Mouse (Mus musculus) ES-CJ7 (cell line): ENCODE measurements around the gene Vsig8.

Experiments
- DNase-seq: peaks from one replicate; pipeline ENCODE4 v3.0.0; 2011; ENCODE audit warnings: low read depth, low spot score

The Vsig8 gene

DNA sequence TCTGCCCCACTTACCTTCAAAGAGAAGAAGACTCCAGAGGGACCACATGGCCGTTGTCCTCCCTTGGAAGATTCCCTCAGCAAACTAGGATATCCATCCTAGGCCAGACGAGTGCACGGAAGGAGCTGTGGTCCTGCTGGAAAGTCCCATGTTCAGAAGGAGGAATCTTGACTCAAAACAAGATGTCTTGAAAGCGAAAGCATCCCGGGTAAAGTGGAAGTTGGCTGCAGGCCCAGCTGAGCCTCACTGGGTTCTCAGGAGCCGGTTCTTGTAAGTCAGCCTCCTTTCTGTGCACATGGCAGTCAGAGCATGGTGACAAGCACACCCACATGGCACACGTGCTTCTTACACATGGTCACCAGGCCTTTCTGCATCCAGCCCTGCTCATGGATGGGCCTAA lies 34.6 kb downstream of the Vsig8 start, which contains the start of gene Slamf8:
Gene Slamf8, minus strand, starts transcription at position 184 of the 400 bp plus-strand sequence.
- no peak for DNase-seq

DNA sequence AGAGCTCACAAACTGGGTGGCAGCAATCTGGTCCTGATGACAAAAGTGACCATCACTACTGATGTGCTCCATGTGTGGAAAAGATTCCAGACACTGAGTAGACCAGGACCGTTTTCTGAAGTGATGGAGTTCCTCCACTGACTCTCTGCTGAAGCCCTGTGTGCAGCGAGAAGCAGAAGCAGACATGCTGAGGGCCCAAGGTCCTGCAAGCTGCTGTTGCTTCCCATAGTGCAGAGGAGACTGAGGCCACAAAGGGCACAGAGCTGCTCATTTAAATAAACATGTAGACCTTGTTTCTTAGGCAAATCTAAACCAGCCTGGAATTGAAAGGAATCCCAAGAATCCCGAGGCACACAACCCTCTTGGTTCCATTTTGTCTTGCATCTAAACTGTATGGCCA lies 37.6 kb downstream of the Vsig8 start:
- DNase-seq, result no peak

DNA sequence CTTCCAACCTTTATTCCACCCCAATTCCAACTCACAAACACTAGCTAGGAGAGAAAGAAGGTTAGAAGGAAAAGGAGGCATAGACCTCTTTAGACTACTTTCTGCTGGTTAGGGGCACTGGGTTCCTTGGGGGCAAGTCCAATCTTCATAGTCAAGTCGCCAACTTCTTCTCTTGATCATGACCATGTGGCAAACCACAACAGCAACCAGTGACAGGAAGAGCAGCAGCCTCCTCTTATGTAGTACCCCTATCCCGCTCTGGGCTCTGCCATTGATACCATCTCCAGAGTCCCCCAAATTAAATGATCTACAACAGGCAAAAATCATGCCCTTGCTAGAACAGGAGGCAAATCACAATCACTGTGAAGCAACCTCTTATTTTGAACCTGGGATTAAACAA lies 38.2 kb downstream of the Vsig8 start:
- DNase-seq, result no peak

DNA sequence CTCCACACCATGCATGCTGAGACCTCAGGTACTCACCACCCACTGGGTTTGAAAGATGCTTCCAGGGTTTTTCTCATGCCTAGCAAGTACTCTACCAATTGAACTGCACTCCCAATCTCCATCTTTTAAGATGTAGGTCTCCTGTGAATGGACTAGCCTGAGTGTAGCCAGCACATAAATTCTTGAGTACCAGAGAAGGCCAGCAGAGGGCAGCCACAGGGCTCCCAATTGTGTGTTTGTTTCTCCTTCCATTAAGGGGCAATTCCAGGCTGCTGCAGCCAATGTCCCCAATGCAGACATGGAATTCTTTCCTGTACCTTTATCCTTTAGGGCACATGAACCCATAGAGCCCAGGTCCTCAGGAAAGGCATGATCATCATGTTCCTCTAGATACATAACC lies 38.8 kb downstream of the Vsig8 start:
- DNase-seq, result peak; percentile 63

DNA sequence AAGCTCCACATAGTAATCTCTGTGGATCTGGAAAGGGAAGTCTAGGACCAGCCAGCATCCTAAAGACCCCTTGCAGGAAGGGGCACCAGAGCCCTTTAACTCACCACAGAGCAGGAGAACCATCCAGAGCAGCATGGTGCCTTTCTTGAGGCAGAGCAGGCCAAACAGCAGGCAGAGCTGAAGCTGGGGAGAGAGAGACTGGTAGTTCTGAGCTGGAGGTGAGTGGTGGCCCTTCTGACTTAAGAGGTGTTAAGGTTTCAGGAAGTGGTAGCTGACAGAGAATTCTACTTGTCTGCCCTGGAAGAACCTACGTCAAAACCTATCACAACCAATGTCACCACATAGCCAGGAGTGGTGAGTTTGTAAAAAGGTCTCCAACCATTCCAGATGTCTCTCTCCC lies 46.6 kb downstream of the Vsig8 start, which contains the start of gene Fcrl6:
Gene Fcrl6, minus strand, starts transcription at position 226 of the 400 bp plus-strand sequence.
- DNase-seq, result no peak

DNA sequence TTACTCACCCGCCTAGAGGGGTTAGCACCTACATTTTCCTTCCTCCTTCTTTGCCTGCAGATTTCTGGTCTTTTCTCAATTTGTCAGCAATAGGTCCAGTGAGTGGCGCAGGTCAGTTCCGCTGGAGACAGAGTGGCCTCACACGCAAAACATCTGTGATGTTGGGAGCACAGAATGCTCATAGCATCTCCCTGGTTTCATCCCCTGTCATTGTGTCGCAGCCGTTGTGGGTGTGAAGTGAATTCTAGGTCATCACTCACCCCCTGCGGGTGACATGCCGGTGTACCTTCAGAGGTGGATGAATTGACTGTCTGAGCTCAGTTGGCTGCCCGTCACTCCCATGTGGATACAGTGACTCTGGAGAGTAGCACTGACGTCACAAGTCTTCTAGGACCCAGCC lies 55.6 kb downstream of the Vsig8 start:
- DNase-seq, result no peak

DNA sequence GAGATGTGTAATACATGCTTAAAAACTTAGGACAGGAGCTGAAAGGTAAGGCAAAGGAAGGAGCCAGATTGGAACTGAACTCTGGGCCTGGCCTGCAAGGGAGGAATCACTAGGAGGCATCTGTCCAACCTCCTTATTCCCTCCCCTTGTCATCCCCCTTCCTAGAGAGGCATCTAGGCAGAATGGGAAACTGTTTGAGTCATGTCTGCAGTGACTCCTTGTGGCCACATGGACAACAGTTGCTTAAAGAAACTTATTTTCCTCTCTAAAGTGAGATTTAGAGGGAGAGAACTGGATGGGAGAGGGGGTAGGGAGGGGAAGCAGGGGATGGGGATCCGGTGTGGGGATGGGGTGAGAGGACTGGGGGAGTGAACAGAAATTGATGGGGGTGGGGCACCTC lies 57.0 kb downstream of the Vsig8 start:
- DNase-seq, result peak; percentile 69
